Mouse (Mus musculus) megakaryocyte, embryonic 14.5 days (primary cell): Measurements from ENCODE around the gene Ttll9. TPM values are rescaled to one million over a fixed set of nuclear protein-coding genes. Genes with fewer than 3 reads are reported as not detected.

Experiments used
- H3K27me3 ChIP-seq: replicated peaks from 2 replicates; pipeline ENCODE3; 2012; ENCODE audit warnings: inconsistent platforms
- H3K36me3 ChIP-seq: replicated peaks from 2 replicates; pipeline ENCODE3; 2012; ENCODE audit warnings: low read length, inconsistent platforms, mixed read lengths
- H3K4me1 ChIP-seq: 2 replicates; pipeline ENCODE4 v1.6.1; 2012; ENCODE audit warnings: inconsistent platforms
- H3K4me3 ChIP-seq: replicated peaks from 2 replicates; pipeline ENCODE3; 2012; ENCODE audit warnings: moderate library complexity, mild to moderate bottlenecking, inconsistent platforms
- H3K9me3 ChIP-seq: 2 replicates; pipeline ENCODE4 v1.6.1; 2012; ENCODE audit warnings: inconsistent platforms
- FLI1 ChIP-seq: IDR thresholded peaks from 2 replicates; pipeline ENCODE4 v1.6.1; 2012; ENCODE audit warnings: low read length, inconsistent platforms, mixed read lengths
- GATA1 ChIP-seq: IDR thresholded peaks from 3 replicates; pipeline ENCODE4 v1.6.1; 2012; ENCODE audit warnings: mixed read lengths, low read length, inconsistent platforms, borderline replicate concordance
- polyA plus RNA-seq: library from polyadenylated mRNA; stranded (reverse); fragments of >175 nt; gene quantifications from 2 replicates; pipeline ENCODE4 v1.2.3, GENCODE M21; 2012; ENCODE audit warnings: low replicate concordance; ENCODE audit not compliant: insufficient read depth

Gene Ttll9
- polyA plus RNA-seq, 1 experiment = 0.22 TPM

- Histone ChIP-seq H3K4me1 (peaks cover 86% of the 10 kb centered on the region), H3K9me3 (no peaks in the 10 kb centered on the region), H3K36me3 (no peaks in the 10 kb centered on the region), H3K27me3 (peaks cover 19% of the 10 kb centered on the region), H3K4me3 (peak overlapping the region; percentile 64)
- TF ChIP-seq GATA1 = no peak
- TF ChIP-seq FLI1 = peak; percentile 50; the same call in 1 of the 2 replicates
Observed at GRCm38 (mm10) chr2:152925189-152925872, 37.0 kb upstream of the Ttll9 start.

- peak overlapping the region; percentile 82 for H3K4me3 ChIP-seq
- H3K27me3 ChIP-seq = peaks cover 13% of the 10 kb centered on the region
- H3K4me1 ChIP-seq = peaks cover 99% of the 10 kb centered on the region
- no peaks in the 10 kb centered on the region for H3K36me3 ChIP-seq
- TF ChIP-seq FLI1 (no peak), GATA1 (no peak)
- no peaks in the 10 kb centered on the region for H3K9me3 ChIP-seq
Observed at GRCm38 (mm10) chr2:152926896-152927295, 35.4 kb upstream of the Ttll9 start.

GRCm38 (mm10) chr2:152927371-152927770 is 34.9 kb upstream of the Ttll9 start:
- H3K27me3 ChIP-seq = peaks cover 10% of the 10 kb centered on the region
- no peaks in the 10 kb centered on the region for H3K9me3 ChIP-seq
- H3K4me1 ChIP-seq = peaks cover 99% of the 10 kb centered on the region
- no peaks in the 10 kb centered on the region for H3K36me3 ChIP-seq
- peak overlapping the region; percentile 82 for H3K4me3 ChIP-seq
- TF ChIP-seq FLI1 = no peak
- no peak for TF ChIP-seq GATA1

- no peaks in the 10 kb centered on the region for H3K9me3 ChIP-seq
- no peak for TF ChIP-seq FLI1
- H3K4me1 ChIP-seq = peaks cover 99% of the 10 kb centered on the region
Observed at GRCm38 (mm10) chr2:152928219-152928987, 33.9 kb upstream of the Ttll9 start.

GRCm38 (mm10) chr2:152928988-152929370 is 33.3 kb upstream of the Ttll9 start:
- peaks cover 99% of the 10 kb centered on the region for H3K4me1 ChIP-seq
- H3K36me3 ChIP-seq = no peaks in the 10 kb centered on the region
- H3K27me3 ChIP-seq = peaks cover 6% of the 10 kb centered on the region
- TF ChIP-seq FLI1 (no peak), GATA1 (no peak)
- no peak overlapping the region for H3K4me3 ChIP-seq
- H3K9me3 ChIP-seq = no peaks in the 10 kb centered on the region

More at GRCm38 (mm10) chr2:152928219-152928987, 33.9 kb upstream of the Ttll9 start:
- Histone ChIP-seq H3K36me3 (no peaks in the 10 kb centered on the region), H3K27me3 (peaks cover 10% of the 10 kb centered on the region), H3K4me3 (peak overlapping the region; percentile 40)

GRCm38 (mm10) chr2:152930276-152930675 is 32.0 kb upstream of the Ttll9 start:
- Histone ChIP-seq H3K27me3 (peaks cover 8% of the 10 kb centered on the region), H3K9me3 (no peaks in the 10 kb centered on the region), H3K4me1 (peaks cover 96% of the 10 kb centered on the region), H3K4me3 (no peak overlapping the region), H3K36me3 (no peaks in the 10 kb centered on the region)
- no peak for TF ChIP-seq FLI1
- no peak for TF ChIP-seq GATA1

- TF ChIP-seq FLI1 (no peak), GATA1 (no peak)
- Histone ChIP-seq H3K4me3 (peak overlapping the region; percentile 15), H3K4me1 (peaks cover 94% of the 10 kb centered on the region), H3K9me3 (no peaks in the 10 kb centered on the region), H3K36me3 (no peaks in the 10 kb centered on the region), H3K27me3 (peaks cover 21% of the 10 kb centered on the region)
Observed at GRCm38 (mm10) chr2:152931456-152932160, 30.7 kb upstream of the Ttll9 start.

- Histone ChIP-seq H3K27me3 (peaks cover 25% of the 10 kb centered on the region), H3K9me3 (no peaks in the 10 kb centered on the region), H3K36me3 (no peaks in the 10 kb centered on the region), H3K4me3 (peak within 1 kb of the TSS; percentile 26), H3K4me1 (peaks cover 80% of the 10 kb centered on the region)
- TF ChIP-seq FLI1 (no peak), GATA1 (no peak)
Observed at GRCm38 (mm10) chr2:152933048-152933447, 29.2 kb upstream of the Ttll9 start, which contains the start of gene Foxs1. Gene Foxs1 (minus strand): TSS chr2:152933208.

GRCm38 (mm10) chr2:152933614-152934013 is 28.7 kb upstream of the Ttll9 start:
- TF ChIP-seq GATA1 (no peak), FLI1 (no peak)
- Histone ChIP-seq H3K4me3 (peak overlapping the region; percentile 26), H3K9me3 (no peaks in the 10 kb centered on the region), H3K27me3 (peaks cover 30% of the 10 kb centered on the region), H3K4me1 (peaks cover 78% of the 10 kb centered on the region), H3K36me3 (no peaks in the 10 kb centered on the region)
